Mouse (Mus musculus) C2C12 (cell line): ENCODE data around the gene Cdh4. TPM values are rescaled to one million over a fixed set of nuclear protein-coding genes. Genes with fewer than 3 reads are reported as not detected.

ENCODE experiments used
- H3K27me3 ChIP-seq: one replicate; pipeline ENCODE4 v1.6.1; 2011; ENCODE audit not compliant: control insufficient read depth, insufficient read depth, insufficient read length
- H3K36me3 ChIP-seq: one replicate; pipeline ENCODE4 v1.6.1; 2011; ENCODE audit not compliant: control insufficient read depth, insufficient read depth
- H3K4me3 ChIP-seq: one replicate; pipeline ENCODE4 v1.5.1; 2011; ENCODE audit warnings: mild to moderate bottlenecking, control low read depth; ENCODE audit not compliant: poor library complexity, insufficient read depth, severe bottlenecking
- H3K79me2 ChIP-seq: one replicate; pipeline ENCODE4 v1.6.1; 2011; ENCODE audit not compliant: control insufficient read depth, insufficient read depth
- H3K79me3 ChIP-seq: one replicate; pipeline ENCODE4 v1.6.1; 2011; ENCODE audit warnings: low read depth, control low read depth
- H3ac ChIP-seq: one replicate; pipeline ENCODE3; 2011; ENCODE audit warnings: low read depth; ENCODE audit not compliant: control insufficient read depth, insufficient read length
- CEBPB ChIP-seq: IDR thresholded peaks from one replicate; pipeline ENCODE4 v1.6.1; 2011; ENCODE audit warnings: low read depth, mild to moderate bottlenecking, control low read depth, moderate library complexity
- CTCF ChIP-seq: IDR thresholded peaks from one replicate; pipeline ENCODE4 v1.5.1; 2011; ENCODE audit not compliant: control insufficient read depth, insufficient read depth, insufficient read length
- FOSL1 ChIP-seq: IDR thresholded peaks from one replicate; pipeline ENCODE4 v1.8.0; 2011; ENCODE audit warnings: mild to moderate bottlenecking, low read length; ENCODE audit not compliant: poor library complexity, insufficient read depth, severe bottlenecking
- MAX ChIP-seq: IDR thresholded peaks from one replicate; pipeline ENCODE4 v1.6.1; 2011; ENCODE audit warnings: mild to moderate bottlenecking, control low read depth
- MYOD1 ChIP-seq: IDR thresholded peaks from one replicate; pipeline ENCODE4 v1.6.1; 2011; ENCODE audit warnings: low read depth; ENCODE audit not compliant: control insufficient read depth, insufficient read length
- MYOG ChIP-seq: IDR thresholded peaks from one replicate; pipeline ENCODE4 v1.6.1; 2011; ENCODE audit not compliant: control insufficient read depth, insufficient read length; ENCODE audit errors: extremely low read depth
- USF1 ChIP-seq: IDR thresholded peaks from one replicate; pipeline ENCODE4 v1.6.1; 2011; ENCODE audit warnings: low read depth, mild to moderate bottlenecking, control low read depth, moderate library complexity
- polyA plus RNA-seq: library from polyadenylated mRNA; unstranded; fragments of >200 nt; fragmentation: generic; extraction: Trizol; gene quantifications from one replicate; pipeline ENCODE4 v1.2.1, GENCODE M21; 2012; ENCODE audit warnings: missing spikeins

The Cdh4 gene
- polyA plus RNA-seq, 1 experiment: not detected

GRCm38 (mm10) chr2:179913349-179913748, 471.1 kb downstream of the Cdh4 start:
- Histone ChIP-seq H3K4me3 (no peak overlapping the region), H3K27me3 (no peaks in the 10 kb centered on the region), H3K79me3 (no peaks in the 10 kb centered on the region), H3K79me2 (no peaks in the 10 kb centered on the region), H3ac (no peak overlapping the region), H3K36me3 (peaks cover 43% of the 10 kb centered on the region)
- TF ChIP-seq FOSL1 (no peak), CTCF (no peak), MYOD1 (no peak), CEBPB (no peak), USF1 (no peak), MYOG (no peak), MAX (no peak)

- no peak for TF ChIP-seq CEBPB
- peak; percentile 2 for TF ChIP-seq CTCF
- Histone ChIP-seq H3K79me2 (no peaks in the 10 kb centered on the region), H3ac (no peak overlapping the region), H3K36me3 (peaks cover 45% of the 10 kb centered on the region), H3K4me3 (no peak overlapping the region), H3K27me3 (no peaks in the 10 kb centered on the region), H3K79me3 (no peaks in the 10 kb centered on the region)
These were observed 472.0 kb downstream of the Cdh4 start for GRCm38 (mm10) chr2:179914246-179914645.

DNA sequence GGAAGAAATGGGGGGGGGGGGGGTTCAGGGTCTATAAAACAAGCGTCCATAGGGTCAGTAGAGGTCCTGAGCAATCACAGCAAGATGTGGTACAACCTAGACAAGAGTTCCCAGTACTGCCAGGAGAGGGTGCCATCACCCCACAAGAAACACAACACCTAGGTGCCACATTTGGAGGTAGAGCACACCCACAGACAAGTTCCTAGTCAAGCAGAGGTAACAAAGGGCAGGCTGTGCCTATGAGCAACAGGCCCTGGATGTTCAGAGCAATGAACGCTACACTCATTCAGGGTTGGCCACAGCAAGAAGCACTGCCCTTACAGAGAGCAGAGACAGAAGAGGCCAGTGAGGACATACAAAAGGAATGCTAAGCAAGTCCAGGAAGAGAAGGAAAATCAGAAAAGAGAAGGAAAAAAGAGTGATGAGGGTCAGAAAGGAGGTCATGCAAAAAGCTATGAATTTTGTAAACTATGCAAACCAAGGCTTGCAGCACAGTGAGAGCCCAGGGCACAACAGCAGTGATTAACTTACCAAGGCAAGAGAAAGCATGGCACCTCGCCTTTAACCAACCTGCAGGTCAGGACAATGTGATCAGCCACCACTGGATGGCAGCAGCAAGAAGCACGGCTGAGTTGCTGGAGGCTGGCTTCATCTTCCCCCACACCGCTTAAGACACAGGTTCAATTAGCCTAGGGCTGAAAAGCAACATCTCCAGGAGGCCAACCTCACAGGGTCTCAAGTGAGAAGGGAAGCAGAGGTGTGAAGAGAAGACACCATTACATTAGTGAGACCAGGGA, 474.8 kb downstream of the Cdh4 start:
- no peak for TF ChIP-seq USF1
- no peak for TF ChIP-seq MYOD1
- no peak for TF ChIP-seq MYOG
- peak; percentile 83 for TF ChIP-seq CTCF
- no peak for TF ChIP-seq FOSL1
- Histone ChIP-seq H3K79me3 (no peaks in the 10 kb centered on the region), H3K36me3 (peaks cover 63% of the 10 kb centered on the region), H3K27me3 (no peaks in the 10 kb centered on the region), H3K79me2 (no peaks in the 10 kb centered on the region), H3ac (no peak overlapping the region), H3K4me3 (no peak overlapping the region)

DNA sequence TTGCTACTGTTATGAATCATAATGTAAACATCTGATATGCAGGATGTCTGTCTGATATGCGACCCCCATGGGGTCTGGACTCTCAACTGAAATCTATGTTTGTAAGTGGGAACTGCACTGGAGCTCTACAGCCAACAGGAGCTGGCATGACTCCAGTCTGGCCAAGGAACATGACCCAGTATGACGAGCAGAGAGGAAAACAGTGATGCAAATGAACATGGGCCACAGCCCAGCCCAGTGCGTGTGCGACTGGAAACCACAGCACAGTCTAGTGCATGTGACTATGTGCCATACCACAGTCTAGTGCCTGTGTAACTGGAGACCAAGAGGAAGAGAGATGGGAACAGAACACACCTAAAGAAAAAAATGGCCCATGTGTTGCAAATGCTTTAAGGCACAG, 477.8 kb downstream of the Cdh4 start:
- TF ChIP-seq CEBPB (no peak), MYOD1 (no peak), CTCF (no peak), MAX (no peak), MYOG (no peak), USF1 (no peak), FOSL1 (no peak)
- H3K4me3 ChIP-seq: no peak overlapping the region
- H3K27me3 ChIP-seq: no peaks in the 10 kb centered on the region
- no peaks in the 10 kb centered on the region for H3K79me3 ChIP-seq
- H3K36me3 ChIP-seq: peaks cover 76% of the 10 kb centered on the region
- no peaks in the 10 kb centered on the region for H3K79me2 ChIP-seq
- H3ac ChIP-seq: no peak overlapping the region

GRCm38 (mm10) chr2:179921021-179921653, 478.9 kb downstream of the Cdh4 start:
- Histone ChIP-seq H3ac (no peak overlapping the region), H3K36me3 (peaks cover 78% of the 10 kb centered on the region), H3K79me3 (no peaks in the 10 kb centered on the region), H3K79me2 (no peaks in the 10 kb centered on the region), H3K27me3 (no peaks in the 10 kb centered on the region), H3K4me3 (no peak overlapping the region)
- TF ChIP-seq CEBPB (no peak), MYOG (no peak), CTCF (no peak), MYOD1 (no peak), MAX (no peak), USF1 (no peak), FOSL1 (no peak)

DNA sequence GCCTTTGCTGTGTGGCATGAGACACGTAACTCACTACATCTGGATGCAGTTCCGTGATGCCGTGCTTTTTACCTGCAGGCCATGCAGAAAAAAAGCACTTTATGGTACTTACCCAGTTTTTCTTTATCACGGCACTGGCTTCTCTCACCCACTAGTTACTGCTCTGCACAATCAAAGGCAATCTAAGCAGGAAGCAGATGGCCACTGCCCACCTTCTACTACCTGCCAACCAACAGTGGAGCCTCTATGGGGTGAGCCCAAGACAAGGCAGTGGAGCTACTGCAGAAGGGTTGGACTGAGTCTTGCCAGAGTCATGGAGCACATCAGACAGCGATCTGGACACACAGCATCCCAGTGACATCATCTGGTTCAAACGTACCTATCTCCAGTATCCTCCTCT, 481.8 kb downstream of the Cdh4 start:
- H3K27me3 ChIP-seq: no peaks in the 10 kb centered on the region
- H3ac ChIP-seq: no peak overlapping the region
- no peaks in the 10 kb centered on the region for H3K79me3 ChIP-seq
- peaks cover 72% of the 10 kb centered on the region for H3K36me3 ChIP-seq
- no peak for TF ChIP-seq CTCF
- TF ChIP-seq USF1: no peak
- no peak for TF ChIP-seq MYOD1
- no peak for TF ChIP-seq MYOG
- no peak for TF ChIP-seq MAX
- H3K4me3 ChIP-seq: no peak overlapping the region
- H3K79me2 ChIP-seq: no peaks in the 10 kb centered on the region
